Mouse (Mus musculus): ENCODE measurements at regions not wholly inside any gene's neighbourhood (a gene's known extent, or its start where the extent isn't known, plus 50 kb on each side); places are given as distances from the start of the nearest gene placed in this dataset.
A peak's percentile ranks its signal among the peaks of the same experiment; 100 is the strongest.

DNA sequence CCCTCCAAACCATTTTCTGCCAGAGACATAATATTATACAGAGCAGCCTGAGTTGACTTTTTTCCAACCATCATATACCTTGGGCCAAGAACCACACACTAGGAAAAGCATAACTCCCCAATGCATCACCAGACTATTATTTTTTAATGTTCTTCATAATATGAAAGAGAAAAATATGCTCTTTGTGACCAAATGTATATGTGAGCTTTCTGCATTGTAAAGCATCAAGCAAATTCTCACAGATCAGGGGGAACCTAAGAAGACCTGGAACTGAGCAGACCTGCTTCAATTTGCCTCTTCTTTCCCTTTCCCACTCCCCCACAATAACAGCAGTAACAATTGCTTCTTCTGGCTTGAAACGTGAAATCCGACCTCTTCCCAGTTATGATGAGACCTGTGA lies 407.6 kb downstream of the Atp6ap1l start:
- no peak for DNase-seq (ENCODE audit: low spot score)

- no peak for DNase-seq (ENCODE audit: low spot score)
Observed at GRCm38 (mm10) chr13:90493696-90494095, 404.3 kb upstream of the Xrcc4 start.

DNA sequence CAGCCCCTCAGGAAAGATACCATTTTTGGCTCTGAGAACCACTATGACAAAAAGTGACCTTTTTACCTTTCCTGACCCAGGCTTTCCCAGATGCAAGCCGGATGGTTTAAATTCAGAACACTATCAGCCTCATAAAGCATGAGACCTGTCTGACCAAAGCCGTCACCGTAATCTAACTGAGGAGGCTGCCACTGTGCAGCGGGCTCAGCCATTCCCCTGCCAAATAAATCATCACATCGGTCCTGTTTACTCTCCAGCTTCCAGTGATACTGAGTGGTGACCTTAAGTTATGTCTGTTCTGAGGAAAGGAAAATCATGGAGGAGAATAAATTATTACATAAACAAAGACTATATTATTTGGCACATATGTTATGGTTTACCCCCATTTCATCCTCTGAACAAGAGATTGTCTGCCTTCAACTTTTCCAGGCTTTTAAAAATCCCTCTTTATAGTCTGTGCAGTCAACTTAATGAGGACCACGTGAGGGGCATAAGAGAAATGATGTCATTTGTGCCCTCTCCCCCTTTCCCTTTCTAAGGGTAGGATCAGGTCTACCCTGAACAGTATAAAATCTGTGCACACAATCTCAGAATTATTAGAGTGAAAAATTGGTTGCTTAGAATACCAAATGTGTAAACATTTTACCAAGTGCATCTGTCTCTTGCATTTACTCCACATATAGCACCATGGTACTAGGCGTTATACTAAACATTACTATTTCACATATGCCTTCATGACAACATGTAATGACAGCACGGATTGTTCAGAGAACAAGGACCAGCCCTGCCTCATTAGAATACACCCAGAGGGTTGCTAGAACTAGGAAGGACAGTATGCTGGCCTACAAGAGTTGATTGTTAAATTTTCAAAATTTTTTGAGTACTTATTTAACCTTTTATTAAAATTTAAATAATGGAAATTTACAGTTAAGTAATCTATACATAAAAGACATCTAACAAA lies 401.9 kb upstream of the Xrcc4 start:
- DNase-seq (ENCODE audit: low spot score): no peak

DNA sequence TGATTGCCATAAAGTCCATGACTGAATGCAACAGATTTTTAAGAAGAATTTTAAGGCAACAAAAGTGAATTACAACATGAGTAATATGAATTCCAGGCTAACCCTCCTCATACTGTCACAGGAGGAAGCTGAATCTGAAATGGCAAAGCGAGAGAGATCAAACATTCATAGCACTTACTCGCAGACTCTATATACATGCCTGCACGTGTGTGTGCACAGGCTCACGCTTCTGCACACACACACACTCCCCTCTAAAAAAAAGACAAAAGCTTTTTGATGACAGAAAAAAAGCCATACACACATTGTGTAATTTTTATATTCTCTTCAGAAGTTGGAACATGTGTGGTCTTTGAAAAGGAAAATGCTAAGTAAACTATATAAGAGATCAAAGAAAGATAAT lies 391.1 kb upstream of the Xrcc4 start:
- DNase-seq (ENCODE audit: low spot score): no peak

GRCm38 (mm10) chr13:90476880-90477279 lies 387.5 kb upstream of the Xrcc4 start:
- no peak for DNase-seq (ENCODE audit: low spot score)

DNA sequence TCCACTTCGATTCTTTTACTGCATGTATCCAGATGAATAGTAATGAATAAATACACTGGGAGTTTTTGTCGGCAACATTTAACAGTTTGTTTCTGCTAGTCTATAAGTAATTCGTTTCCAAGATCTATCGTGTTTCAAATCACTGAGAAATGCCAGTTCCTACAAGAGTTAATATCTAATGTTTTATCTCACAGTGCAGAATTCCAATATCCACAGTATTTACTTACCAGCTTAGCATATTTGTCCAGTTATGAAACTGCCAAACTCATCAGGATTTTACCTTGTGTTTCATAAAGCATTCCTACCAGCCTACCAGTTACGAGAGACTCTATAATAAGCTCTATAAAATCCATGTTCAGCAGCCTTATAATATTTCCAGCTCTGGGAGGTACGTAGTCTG lies 385.1 kb upstream of the Xrcc4 start:
- DNase-seq (ENCODE audit: low spot score): no peak

- DNase-seq (ENCODE audit: low spot score): no peak
Observed at GRCm38 (mm10) chr13:90474053-90474452, 384.6 kb upstream of the Xrcc4 start.

- DNase-seq (ENCODE audit: low spot score): no peak
Observed at GRCm38 (mm10) chr13:90473041-90473825, 383.8 kb upstream of the Xrcc4 start.

GRCm38 (mm10) chr13:90466096-90466495 lies 376.7 kb upstream of the Xrcc4 start:
- DNase-seq (ENCODE audit: low spot score): no peak

GRCm38 (mm10) chr13:90464051-90464450 lies 374.6 kb upstream of the Xrcc4 start:
- peak; percentile 25 for DNase-seq (ENCODE audit: low spot score)

- DNase-seq (ENCODE audit: low spot score): no peak
Observed at GRCm38 (mm10) chr13:90463381-90463780, 374.0 kb upstream of the Xrcc4 start.

GRCm38 (mm10) chr13:90454631-90455030 lies 365.2 kb upstream of the Xrcc4 start:
- no peak for DNase-seq (ENCODE audit: low spot score)

DNA sequence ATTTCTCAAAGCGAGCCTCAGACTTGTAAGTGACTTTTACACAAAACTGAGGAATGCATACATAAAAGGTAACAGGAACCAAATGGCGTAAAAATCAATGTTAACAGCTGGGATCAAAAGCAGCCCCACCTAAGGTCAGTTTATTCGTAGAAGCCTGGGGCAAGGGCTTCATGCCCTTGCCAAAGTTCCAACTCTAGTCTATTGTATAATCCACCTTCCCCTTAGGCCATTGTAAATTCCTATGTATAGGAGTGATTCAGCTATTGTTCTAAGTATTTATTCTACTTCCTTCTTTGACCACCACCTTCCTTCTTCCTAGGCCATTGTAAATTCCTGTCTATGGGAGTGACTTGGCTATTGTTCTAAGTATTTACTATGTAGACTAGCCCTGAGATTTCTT lies 337.5 kb upstream of the Xrcc4 start:
- DNase-seq (ENCODE audit: low spot score): no peak

- DNase-seq (ENCODE audit: low spot score): no peak
Observed at GRCm38 (mm10) chr13:90425379-90425778, 336.0 kb upstream of the Xrcc4 start.

- DNase-seq (ENCODE audit: low spot score): no peak
Observed at GRCm38 (mm10) chr13:90424541-90424940, 335.1 kb upstream of the Xrcc4 start.

- DNase-seq (ENCODE audit: low spot score): no peak
Observed at GRCm38 (mm10) chr13:90420966-90421365, 331.6 kb upstream of the Xrcc4 start.

GRCm38 (mm10) chr13:90404392-90404791 lies 315.0 kb upstream of the Xrcc4 start:
- DNase-seq (ENCODE audit: low spot score): no peak

GRCm38 (mm10) chr13:90402061-90402460 lies 312.7 kb upstream of the Xrcc4 start:
- no peak for DNase-seq (ENCODE audit: low spot score)

DNA sequence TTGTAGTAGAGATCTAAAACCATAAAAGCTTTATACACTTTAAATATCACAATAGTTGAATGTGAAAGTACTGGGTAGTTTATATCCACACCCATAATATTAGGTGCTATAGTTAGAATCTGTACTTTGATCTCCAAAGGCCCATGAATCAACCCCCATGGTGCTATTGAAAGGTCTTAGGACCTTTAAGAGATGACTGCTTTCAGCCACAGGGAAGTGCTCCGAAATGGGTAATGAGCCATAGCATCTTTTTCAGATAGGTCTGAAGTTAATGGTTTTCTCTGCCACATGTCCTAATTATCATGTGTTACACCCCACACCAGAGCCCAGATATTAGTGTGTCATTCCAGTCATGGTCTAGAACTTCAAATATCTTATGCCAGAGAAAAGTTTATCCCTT lies 312.1 kb upstream of the Xrcc4 start:
- DNase-seq (ENCODE audit: low spot score): no peak

GRCm38 (mm10) chr13:90395274-90396023 lies 306.0 kb upstream of the Xrcc4 start:
- DNase-seq (ENCODE audit: low spot score): no peak

DNA sequence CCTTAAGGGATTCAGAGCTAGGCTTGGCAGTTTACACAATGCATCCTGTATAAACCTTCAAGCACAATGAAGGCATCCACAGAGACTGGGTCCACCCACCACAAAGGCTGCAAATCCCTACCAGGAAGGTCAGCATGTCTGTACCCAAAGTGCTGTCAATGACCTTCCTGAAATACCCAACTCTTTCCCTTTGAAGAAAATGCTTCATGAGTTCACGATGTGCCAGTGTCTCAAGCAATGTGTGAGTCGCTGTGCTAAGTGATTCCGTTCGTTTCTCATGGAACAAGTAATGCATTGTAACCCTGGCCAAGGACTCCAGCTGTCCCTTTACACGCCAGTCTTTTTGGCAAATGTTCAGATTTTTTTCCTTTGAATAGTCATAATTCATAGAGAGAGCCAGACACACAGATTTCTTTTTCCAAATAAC lies 305.4 kb upstream of the Xrcc4 start:
- DNase-seq (ENCODE audit: low spot score): no peak

DNA sequence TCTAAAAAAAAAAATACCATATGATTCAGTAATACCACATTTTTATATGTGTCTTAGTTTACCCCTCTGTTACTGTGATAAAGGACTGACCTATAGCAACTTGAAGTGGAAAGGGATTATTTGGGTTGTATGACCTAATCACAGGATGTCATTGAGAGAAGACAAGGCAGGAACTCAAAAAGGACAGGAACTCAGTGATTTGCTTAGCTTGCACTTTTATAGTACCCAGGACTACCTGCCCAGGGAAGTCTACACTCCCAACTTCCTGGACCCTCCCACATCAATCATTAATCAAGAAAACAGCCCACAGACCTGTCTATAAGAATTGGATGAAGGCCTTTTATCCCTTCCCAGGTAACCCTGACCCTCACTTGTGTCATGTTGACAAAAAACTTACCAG lies 303.0 kb upstream of the Xrcc4 start:
- no peak for DNase-seq (ENCODE audit: low spot score)

All from ovary, adult 18-20 months (tissue).